Mouse (Mus musculus) spleen, adult 2 months (tissue): ENCODE data around the gene Hist1h1t. TPM values are rescaled to one million over a fixed set of nuclear protein-coding genes. Genes with fewer than 3 reads are reported as not detected.

ENCODE experiments used
- DNase-seq, 2 experiments: peaks; one replicate each; pipeline versions ENCODE4 v3.0.0 to v3.0.0-alpha.2; 2012 to 2021; ENCODE audit warnings: low spot score in 2 of 2, low read depth in 1 of 2
- H3K27ac ChIP-seq: fragments of 200-500 bp; 2 replicates; pipeline ENCODE4 v1.5.1; 2012; ENCODE audit warnings: low read length, inconsistent platforms; ENCODE audit not compliant: insufficient read depth
- H3K27me3 ChIP-seq: fragments of 200-500 bp; 2 replicates; pipeline ENCODE4 v1.6.1; 2012; ENCODE audit warnings: mild to moderate bottlenecking, moderate library complexity, low read length, inconsistent platforms; ENCODE audit not compliant: control insufficient read depth, insufficient read depth
- H3K36me3 ChIP-seq: fragments of 200-500 bp; 2 replicates; pipeline ENCODE4 v1.6.1; 2012; ENCODE audit warnings: mild to moderate bottlenecking, low read length, inconsistent platforms; ENCODE audit not compliant: control insufficient read depth, insufficient read depth
- H3K4me1 ChIP-seq: fragments of 200-500 bp; 2 replicates; pipeline ENCODE4 v1.6.1; 2011; ENCODE audit warnings: inconsistent platforms; ENCODE audit not compliant: control insufficient read depth, insufficient read depth, insufficient read length
- H3K4me3 ChIP-seq: fragments of 200-500 bp; 2 replicates; pipeline ENCODE4 v1.5.1; 2011; ENCODE audit warnings: mild to moderate bottlenecking, inconsistent platforms; ENCODE audit not compliant: insufficient read depth, insufficient read length; ENCODE audit errors: extremely low read depth
- CTCF ChIP-seq: fragments of 200-500 bp; IDR thresholded peaks from 2 replicates; pipeline ENCODE4 v1.5.1; 2011; ENCODE audit warnings: mild to moderate bottlenecking, inconsistent platforms; ENCODE audit not compliant: insufficient read depth, insufficient read length, insufficient replicate concordance; ENCODE audit errors: extremely low read depth
- POLR2A ChIP-seq: fragments of 200-500 bp; IDR thresholded peaks from 2 replicates; pipeline ENCODE4 v1.6.1; 2011; ENCODE audit warnings: low read depth, low read length, inconsistent platforms
- WGBS: fragments of 180-500 bp; shearing (Covaris S2); methylation state at CpG from one replicate; pipeline ENCODE4 v1.1.7; 2018; 5-methylcytosine and 5-hydroxymethylcytosine counted together
- polyA plus RNA-seq: library from polyadenylated mRNA; depleted of rRNA; stranded (reverse); fragments of >200 nt; gene quantifications from 2 replicates; pipeline ENCODE4 v1.2.3, GENCODE M21; 2012

The Hist1h1t gene
- polyA plus RNA-seq, 1 experiment = not detected

GRCm38 (mm10) chr13:23689459-23689858, 6.2 kb upstream of the Hist1h1t start:
- H3K4me1 ChIP-seq = peaks cover 2% of the 10 kb centered on the region; the same call in 1 of the 2 replicates
- DNase-seq = no peak
- no peaks in the 10 kb centered on the region for H3K27me3 ChIP-seq
- 78% methylated on average over 2 of the region's 2 CpGs for WGBS
- no peaks in the 10 kb centered on the region for H3K36me3 ChIP-seq
- H3K27ac ChIP-seq = no peak overlapping the region
- no peak overlapping the region for H3K4me3 ChIP-seq
- TF ChIP-seq CTCF = no peak
- TF ChIP-seq POLR2A = no peak

GRCm38 (mm10) chr13:23693856-23694440, 1.7 kb upstream of the Hist1h1t start:
- WGBS = 87% methylated on average over 6 of the region's 6 CpGs
- H3K27ac ChIP-seq = no peak overlapping the region
- no peaks in the 10 kb centered on the region for H3K27me3 ChIP-seq
- TF ChIP-seq CTCF = no peak
- no peak for TF ChIP-seq POLR2A
- no peaks in the 10 kb centered on the region for H3K36me3 ChIP-seq
- peaks cover 4% of the 10 kb centered on the region for H3K4me1 ChIP-seq
- no peak overlapping the region for H3K4me3 ChIP-seq
- no peak for DNase-seq

- Histone ChIP-seq H3K4me3 (no peak overlapping the region), H3K4me1 (peaks cover 4% of the 10 kb centered on the region), H3K27me3 (no peaks in the 10 kb centered on the region), H3K36me3 (no peaks in the 10 kb centered on the region), H3K27ac (no peak overlapping the region)
- no peak for DNase-seq
- WGBS = 93% methylated on average over 9 of the region's 9 CpGs
- TF ChIP-seq POLR2A = no peak
- no peak for TF ChIP-seq CTCF
Observed at GRCm38 (mm10) chr13:23694956-23695355, 658 bp upstream of the Hist1h1t start.

- no peak overlapping the region for H3K4me3 ChIP-seq
- DNase-seq = no peak
- TF ChIP-seq POLR2A (no peak), CTCF (no peak)
- H3K36me3 ChIP-seq = no peaks in the 10 kb centered on the region
- peaks cover 4% of the 10 kb centered on the region for H3K4me1 ChIP-seq
- H3K27me3 ChIP-seq = no peaks in the 10 kb centered on the region
- WGBS = 58% methylated on average over 15 of the region's 15 CpGs
- 0 out of 2 replicates have a peak overlapping the region, but pooled peaks have one; percentile 2 for H3K27ac ChIP-seq
Observed at GRCm38 (mm10) chr13:23696061-23696474, 454 bp downstream of the Hist1h1t start.

- peak; percentile 64 to 68 for DNase-seq
- no peaks in the 10 kb centered on the region for H3K36me3 ChIP-seq
- peak overlapping the region; percentile 52 for H3K4me3 ChIP-seq
- H3K27ac ChIP-seq = peak overlapping the region; percentile 89
- H3K4me1 ChIP-seq = peaks cover 4% of the 10 kb centered on the region
- TF ChIP-seq CTCF (peak; percentile 52; the same call in 1 of the 2 replicates), POLR2A (no peak)
- H3K27me3 ChIP-seq = no peaks in the 10 kb centered on the region
- under 1% methylated on average over 29 of the region's 32 CpGs for WGBS
Observed at GRCm38 (mm10) chr13:23697491-23698299, 2.1 kb downstream of the Hist1h1t start.

- peak within 1 kb of the TSS; percentile 52 for H3K4me3 ChIP-seq
- under 1% methylated on average over 20 of the region's 22 CpGs for WGBS
- peak; percentile 97 to 99 for DNase-seq
- peak within 1 kb of the TSS; percentile 89 for H3K27ac ChIP-seq
- peaks cover 4% of the 10 kb centered on the region for H3K4me1 ChIP-seq
- H3K36me3 ChIP-seq = no peaks in the 10 kb centered on the region
- H3K27me3 ChIP-seq = no peaks in the 10 kb centered on the region
- TF ChIP-seq CTCF (no peak), POLR2A (peak; percentile 100)
Observed at GRCm38 (mm10) chr13:23698300-23698693, 2.7 kb downstream of the Hist1h1t start, which contains the start of gene Hist1h4c. Hist1h4c (minus strand) TSS chr13:23698454.
